Mouse (Mus musculus) urinary bladder, postnatal 4 days (tissue): Measurements from ENCODE around the gene Ccdc157.
"Not testable (repeated sequence)": the region's sequence is repeated elsewhere in the genome, so short reads cannot be mapped to it uniquely, and the experiment has no call there.

ENCODE experiments used
- DNase-seq, 2 experiments: peaks; one replicate each; pipeline ENCODE4 v3.0.0; 2021 to 2022; ENCODE audit warnings: low spot score in 2 of 2

Gene Ccdc157

DNA sequence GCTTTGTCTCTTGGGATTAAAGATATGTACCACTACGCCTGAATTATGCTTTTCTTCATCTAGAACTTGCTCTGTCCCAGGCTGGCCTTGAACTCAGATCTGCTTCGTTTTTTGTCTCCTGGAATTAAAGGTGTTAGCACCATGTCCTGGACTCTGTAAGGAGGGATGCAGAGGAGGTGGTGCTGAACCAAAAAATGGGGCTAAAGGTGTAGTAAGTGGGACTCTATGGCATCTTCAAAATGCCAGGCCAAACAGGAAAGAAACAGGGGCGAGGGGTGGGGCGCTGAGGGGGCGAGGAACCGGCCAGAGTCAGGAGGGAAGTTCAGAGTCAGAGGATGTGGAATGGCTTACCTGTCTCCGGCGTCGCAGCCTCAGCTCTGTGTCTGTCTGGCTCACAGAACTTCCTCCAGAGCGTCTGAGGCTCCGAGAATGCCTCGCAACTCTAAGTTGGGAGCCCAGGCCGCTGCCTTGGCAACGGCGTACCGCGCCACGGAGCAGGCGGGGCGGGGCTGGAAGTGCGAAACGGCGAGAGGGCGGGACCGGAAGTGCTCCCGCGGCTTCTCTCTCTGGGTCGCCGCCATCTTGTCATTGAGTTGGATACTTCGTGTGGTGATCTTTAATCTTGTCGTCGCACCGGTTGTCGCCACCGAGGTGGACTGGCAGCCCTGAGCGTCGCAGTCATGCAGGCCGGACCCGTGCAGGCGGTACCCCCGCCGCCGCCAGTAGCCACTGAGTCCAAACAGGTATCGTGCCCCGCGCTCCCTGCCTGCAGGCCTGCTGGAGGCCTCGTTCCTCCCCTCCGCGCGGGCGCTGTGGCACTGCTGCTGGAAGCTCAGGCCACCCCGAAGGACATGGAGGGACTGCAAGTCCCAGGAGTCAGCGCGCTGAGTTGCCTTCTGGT is at the start of gene Ccdc157, which contains the start of gene Sf3a1:
Ccdc157 (minus strand) TSS at position 486 of the 901 bp plus-strand sequence.
Sf3a1 (plus strand) TSS at position 543 of the 901 bp plus-strand sequence.
- DNase-seq, result peak; percentile 88 to 92

- no peak for DNase-seq
Observed at GRCm38 (mm10) chr11:4209556-4209955, 49.5 kb upstream of the Ccdc157 start.

DNA sequence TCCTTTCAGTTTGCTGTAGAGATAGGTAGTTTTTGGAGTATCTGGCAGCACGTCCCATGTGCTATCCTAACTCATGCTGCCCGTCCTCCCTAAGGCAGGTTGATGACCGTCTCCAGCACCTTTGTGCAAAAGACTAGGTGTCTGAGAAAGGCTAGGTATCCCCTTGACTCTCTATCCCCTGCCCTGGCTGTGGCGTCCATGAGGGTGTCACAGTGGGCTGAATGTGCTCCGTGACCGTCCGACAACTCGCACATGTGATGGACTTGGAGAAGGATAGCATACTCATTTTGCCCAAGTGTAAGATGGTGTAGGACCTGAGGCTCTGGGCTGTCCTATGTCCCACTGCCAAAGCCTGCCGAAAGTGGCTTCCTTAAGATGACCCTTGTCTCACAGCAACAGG is 47.6 kb upstream of the Ccdc157 start:
- DNase-seq, result no peak

- DNase-seq, result no peak
Observed at GRCm38 (mm10) chr11:4206563-4206962, 46.5 kb upstream of the Ccdc157 start.

GRCm38 (mm10) chr11:4205951-4206350 is 45.9 kb upstream of the Ccdc157 start:
- no peak for DNase-seq

GRCm38 (mm10) chr11:4205097-4205655 is 45.1 kb upstream of the Ccdc157 start:
- no peak for DNase-seq

DNA sequence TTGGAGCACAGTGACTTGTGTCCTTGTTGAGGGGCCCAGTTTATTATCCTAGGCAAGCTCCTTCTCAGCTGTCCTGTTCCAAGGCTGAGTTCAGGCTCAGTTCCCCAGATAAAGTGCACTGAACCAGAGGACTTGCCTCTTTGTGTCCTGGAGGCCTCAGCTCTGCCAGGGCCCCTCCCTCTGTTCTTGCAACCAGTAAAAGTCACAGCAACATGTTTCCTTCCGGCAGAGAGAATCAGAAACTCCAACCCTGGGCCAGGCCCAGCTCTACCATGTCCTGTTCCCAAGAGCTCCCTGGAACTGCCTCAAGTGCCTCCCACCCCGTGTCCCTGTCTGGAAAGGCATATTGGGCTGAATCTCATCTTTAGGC is 43.6 kb upstream of the Ccdc157 start:
- peak in 1 of 2 experiments; percentile 68 for DNase-seq

GRCm38 (mm10) chr11:4202995-4203704 is 43.1 kb upstream of the Ccdc157 start:
- DNase-seq, result no peak

GRCm38 (mm10) chr11:4201981-4202700 is 42.0 kb upstream of the Ccdc157 start:
- no peak for DNase-seq

DNA sequence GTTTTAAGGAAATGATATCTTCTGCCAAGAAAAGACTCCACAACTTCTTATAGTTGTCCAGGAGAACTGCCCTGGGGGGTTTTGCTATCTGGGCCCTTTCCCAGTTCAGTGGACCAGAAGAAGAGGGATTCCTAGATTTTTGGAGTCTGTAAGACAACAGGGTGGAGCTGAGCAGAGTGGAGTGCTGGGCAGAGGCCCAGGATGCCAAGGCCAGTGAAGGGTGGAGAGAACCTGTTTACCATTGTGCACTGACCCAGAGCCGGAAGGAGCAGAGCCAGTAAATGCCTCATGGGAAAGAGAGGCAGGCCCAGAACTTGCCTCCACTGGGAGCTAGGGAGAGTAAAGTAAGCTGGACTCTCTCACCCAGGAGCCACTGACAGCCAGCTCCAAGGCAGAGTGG is 37.6 kb upstream of the Ccdc157 start:
- no peak for DNase-seq

DNA sequence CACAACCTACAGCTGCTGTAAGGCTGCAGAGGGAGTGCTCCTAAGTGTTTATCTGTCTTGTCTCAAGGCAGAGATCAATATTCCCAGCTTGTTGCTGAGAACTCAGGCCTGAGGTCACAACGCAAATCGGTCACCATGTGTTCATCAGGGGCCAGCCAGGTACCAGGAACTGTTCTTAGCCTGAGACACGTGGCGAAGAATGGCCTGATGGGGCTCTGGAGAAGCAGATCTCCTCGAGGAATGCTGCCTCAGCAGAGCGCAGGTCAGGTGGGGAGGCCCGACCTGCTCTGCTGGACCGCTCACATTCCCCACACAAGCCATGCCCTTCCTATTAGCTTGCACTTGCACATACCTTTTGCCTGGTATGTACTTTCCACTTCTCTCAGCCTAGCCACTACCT is 36.5 kb upstream of the Ccdc157 start:
- DNase-seq, result peak in 1 of 2 experiments; percentile 41

GRCm38 (mm10) chr11:4195597-4196031 is 35.5 kb upstream of the Ccdc157 start:
- no peak for DNase-seq

DNA sequence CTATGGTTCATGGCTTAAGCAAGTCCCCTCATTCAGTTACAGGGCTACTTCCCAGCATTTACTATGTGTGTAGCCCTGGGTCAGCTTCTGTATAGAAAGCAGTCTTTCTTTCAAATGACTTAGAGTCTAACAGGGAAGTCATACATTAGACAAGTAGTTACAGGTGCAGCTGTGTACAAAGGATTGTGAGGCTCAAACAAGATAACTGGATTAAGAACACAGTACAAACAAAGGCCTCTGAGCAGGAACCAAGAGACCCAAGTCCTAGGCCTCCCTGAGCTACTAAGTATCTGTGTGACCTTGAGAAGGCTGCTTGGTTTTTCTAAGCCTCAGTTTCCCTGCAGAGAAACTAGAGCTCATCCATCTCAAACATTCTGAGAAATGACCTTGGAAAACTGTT is 33.3 kb upstream of the Ccdc157 start:
- no peak for DNase-seq

DNA sequence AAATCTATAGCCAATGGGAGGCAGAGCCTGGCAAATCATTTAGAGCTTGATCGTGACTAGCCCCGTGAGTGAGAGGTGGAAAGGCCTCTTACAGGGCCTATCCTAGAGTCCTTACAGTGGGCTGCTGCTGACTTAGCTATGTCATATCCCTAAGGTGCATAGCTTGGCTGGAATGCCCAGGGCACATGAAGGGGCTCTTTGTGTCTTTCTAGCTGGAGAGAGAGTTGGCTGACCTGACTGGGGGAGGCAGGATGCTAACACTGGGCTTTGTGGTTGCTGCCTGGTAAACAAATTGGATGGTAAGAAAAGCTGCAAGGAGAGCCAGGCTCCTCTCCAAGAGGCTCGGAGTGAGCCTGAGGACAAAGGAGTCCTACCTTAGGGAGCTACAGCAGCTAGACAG is 32.7 kb upstream of the Ccdc157 start:
- no peak for DNase-seq

GRCm38 (mm10) chr11:4190677-4191076 is 30.6 kb upstream of the Ccdc157 start:
- DNase-seq, result no peak

DNA sequence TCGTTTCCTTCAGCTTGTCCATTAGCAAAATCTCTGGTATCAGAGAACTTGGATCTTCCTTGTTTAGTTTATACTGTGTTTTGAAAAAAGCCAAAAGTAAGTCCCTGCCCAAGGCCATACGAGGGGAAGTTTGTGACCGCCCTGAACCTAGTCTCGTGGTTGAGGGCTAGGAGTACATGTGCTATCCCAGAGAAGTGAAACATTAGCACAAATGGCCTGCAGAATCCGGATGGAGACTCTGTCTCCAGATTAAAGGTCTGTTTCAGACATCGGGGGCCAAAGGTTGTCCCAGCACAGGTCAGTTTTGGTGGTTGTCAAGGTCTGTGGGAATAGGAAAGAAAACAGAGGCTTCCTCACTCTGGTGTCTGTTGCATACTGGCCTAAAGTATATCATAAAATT is 29.1 kb upstream of the Ccdc157 start:
- DNase-seq, result no peak

DNA sequence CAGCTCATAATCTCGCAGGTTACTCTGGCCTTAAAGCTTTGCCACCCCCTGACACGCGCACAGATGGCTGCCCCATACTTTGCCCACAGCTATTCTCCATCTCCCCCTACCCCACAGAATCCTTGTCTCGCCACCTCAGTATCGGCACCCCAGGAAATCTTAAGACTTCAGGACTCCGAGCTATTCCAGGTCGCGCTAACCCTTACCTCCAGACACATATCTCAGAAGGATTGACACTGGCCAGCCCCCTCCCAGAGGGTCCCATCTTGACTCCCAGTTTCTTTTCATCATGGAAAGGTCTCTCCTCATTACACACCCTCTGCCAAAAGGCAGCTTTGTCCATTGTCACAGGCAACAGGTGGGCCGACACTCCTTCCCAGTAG is 27.2 kb upstream of the Ccdc157 start:
- no peak for DNase-seq

GRCm38 (mm10) chr11:4186486-4187317 is 26.6 kb upstream of the Ccdc157 start, which contains the start of gene Tbc1d10a:
Gene Tbc1d10a, plus strand, starts transcription at chr11:4186789.
- peak; percentile 98 for DNase-seq

GRCm38 (mm10) chr11:4185480-4185879 is 25.4 kb upstream of the Ccdc157 start:
- DNase-seq, result not testable (repeated sequence)

DNA sequence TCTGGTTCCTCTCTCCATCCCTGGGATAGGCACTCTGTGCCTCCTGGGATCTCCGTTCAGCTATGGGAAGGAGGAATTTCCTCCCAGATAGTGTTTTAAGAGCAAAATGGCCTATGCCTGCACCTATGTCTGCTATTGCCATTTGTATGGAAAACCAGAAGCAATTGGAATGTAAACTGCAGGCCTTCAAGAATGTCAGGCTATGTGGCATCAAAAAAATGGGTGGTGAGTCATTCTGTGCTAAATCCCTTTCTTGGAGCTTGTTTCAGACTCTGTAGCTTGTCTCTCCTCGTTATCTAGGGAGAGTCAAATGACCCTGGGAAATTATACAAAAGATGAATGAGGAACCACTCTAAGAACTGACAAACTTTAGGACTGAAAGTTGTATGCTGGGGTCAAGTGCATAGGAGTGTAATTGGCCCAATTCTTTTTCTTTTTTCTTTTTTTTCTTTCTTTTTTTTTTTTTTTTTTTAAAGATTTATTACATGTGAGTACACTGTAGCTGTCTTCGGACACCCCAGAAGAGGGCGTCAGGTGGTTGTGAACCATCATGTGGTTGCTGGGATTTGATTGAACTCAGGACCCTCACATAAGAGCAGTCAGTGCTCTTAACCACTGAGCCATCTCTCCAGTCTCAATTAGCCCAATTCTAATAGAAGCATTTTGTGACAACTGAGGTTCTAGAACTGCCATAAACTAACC is 24.3 kb upstream of the Ccdc157 start:
- DNase-seq, result no peak
